Mouse (Mus musculus): ENCODE data around the gene Dapk1. TPM values are rescaled to one million over a fixed set of nuclear protein-coding genes. Genes with fewer than 3 reads are reported as not detected.

Dapk1 gene
- polyA plus RNA-seq, 1 experiment = 37.8 TPM

DNA sequence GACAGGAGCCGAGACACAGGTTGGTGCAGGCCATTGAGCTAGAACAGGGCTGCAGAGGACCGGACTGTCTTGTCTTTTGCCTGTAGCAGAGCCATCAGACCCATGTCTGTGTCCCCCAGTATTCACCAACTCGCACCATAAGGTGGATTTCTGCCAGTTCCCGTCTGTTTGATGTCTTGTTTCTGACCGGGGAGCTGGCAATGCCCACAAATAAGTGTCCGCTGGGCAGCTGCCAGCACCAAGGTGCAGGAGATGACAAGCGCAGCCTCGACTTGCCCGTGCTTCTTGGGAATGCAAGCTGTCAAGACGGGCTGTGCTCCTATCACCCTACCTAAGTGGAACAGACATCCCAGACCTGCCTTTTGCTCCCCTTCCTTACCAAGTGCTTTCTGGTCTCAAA is 115.7 kb downstream of the Dapk1 start:
- no peaks in the 10 kb centered on the region for H3K4me1 ChIP-seq (ENCODE audit: control insufficient read depth, insufficient read depth, low read length)
- no peak overlapping the region for H3K9ac ChIP-seq (ENCODE audit: low read depth, poor library complexity, severe bottlenecking)
- TF ChIP-seq CTCF (IDR thresholded peaks at IDR 0.05; ENCODE audit: low read depth, low read length) (no peak), EP300 (IDR thresholded peaks at IDR 0.05; ENCODE audit: insufficient read depth, low read depth, low read length) (no peak), POLR2A (IDR thresholded peaks at IDR 0.05; ENCODE audit: insufficient read depth, low read length) (no peak)
- H3K9me3 ChIP-seq (replicated peaks; ENCODE audit: control insufficient read depth, insufficient read depth, low read length, poor library complexity, severe bottlenecking) = no peaks in the 10 kb centered on the region
- H3K4me3 ChIP-seq (ENCODE audit: low read depth, low read length) = no peak overlapping the region
- no peak overlapping the region for H3K27ac ChIP-seq (ENCODE audit: insufficient read depth, low read length)
- H3K27me3 ChIP-seq (ENCODE audit: control insufficient read depth, insufficient read depth, low read length, poor library complexity, severe bottlenecking) = no peaks in the 10 kb centered on the region
- peaks cover 7% of the 10 kb centered on the region; the same call in 1 of the 2 replicates for H3K36me3 ChIP-seq (ENCODE audit: control insufficient read depth, insufficient read depth, low read length, poor library complexity, severe bottlenecking)

DNA sequence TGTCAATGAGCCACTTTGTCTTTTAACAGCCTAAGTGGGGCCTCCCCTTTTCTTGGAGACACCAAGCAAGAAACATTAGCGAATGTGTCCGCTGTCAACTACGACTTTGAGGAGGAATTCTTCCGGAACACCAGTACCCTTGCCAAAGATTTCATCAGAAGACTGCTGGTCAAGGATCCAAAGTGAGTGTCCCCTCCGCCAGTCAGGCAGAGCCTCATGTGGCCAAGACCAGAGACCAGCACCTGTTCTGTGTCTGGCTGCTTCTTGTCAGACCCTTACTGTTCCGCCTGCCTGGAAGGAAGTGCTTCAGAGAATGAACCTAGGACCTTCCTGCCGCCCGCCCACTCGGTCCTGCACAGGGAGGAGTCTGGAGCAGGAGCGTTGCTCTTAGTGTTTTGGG is 117.8 kb downstream of the Dapk1 start:
- Histone ChIP-seq H3K9me3 (replicated peaks; ENCODE audit: control insufficient read depth, insufficient read depth, low read length, poor library complexity, severe bottlenecking) (no peaks in the 10 kb centered on the region), H3K4me1 (ENCODE audit: control insufficient read depth, insufficient read depth, low read length) (no peaks in the 10 kb centered on the region), H3K9ac (ENCODE audit: low read depth, poor library complexity, severe bottlenecking) (no peak overlapping the region), H3K36me3 (ENCODE audit: control insufficient read depth, insufficient read depth, low read length, poor library complexity, severe bottlenecking) (peaks cover 11% of the 10 kb centered on the region), H3K4me3 (ENCODE audit: low read depth, low read length) (no peak overlapping the region), H3K27me3 (ENCODE audit: control insufficient read depth, insufficient read depth, low read length, poor library complexity, severe bottlenecking) (no peaks in the 10 kb centered on the region), H3K27ac (ENCODE audit: insufficient read depth, low read length) (no peak overlapping the region)
- TF ChIP-seq POLR2A (IDR thresholded peaks at IDR 0.05; ENCODE audit: insufficient read depth, low read length) (no peak), CTCF (IDR thresholded peaks at IDR 0.05; ENCODE audit: low read depth, low read length) (no peak), EP300 (IDR thresholded peaks at IDR 0.05; ENCODE audit: insufficient read depth, low read depth, low read length) (no peak)

DNA sequence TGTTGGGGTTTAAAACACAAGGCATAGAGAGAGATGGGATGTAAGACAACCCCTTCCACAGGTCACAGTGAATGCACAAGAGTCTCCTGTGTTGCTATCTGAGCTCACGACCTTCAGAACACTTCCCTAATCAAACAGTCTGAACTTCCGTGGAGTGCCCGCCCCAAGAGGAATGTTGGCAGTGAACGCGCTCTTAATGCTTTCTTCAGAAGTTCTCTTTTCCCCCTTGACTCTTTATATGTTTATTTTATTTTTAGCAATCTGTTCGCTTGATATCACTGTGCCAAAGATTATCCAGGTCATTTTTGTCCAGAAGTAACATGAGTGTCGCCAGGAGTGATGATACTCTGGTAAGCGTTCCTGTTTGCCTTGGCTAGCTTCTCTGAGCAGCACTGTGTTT is 121.0 kb downstream of the Dapk1 start:
- Histone ChIP-seq H3K27ac (ENCODE audit: insufficient read depth, low read length) (no peak overlapping the region), H3K4me3 (ENCODE audit: low read depth, low read length) (no peak overlapping the region), H3K4me1 (ENCODE audit: control insufficient read depth, insufficient read depth, low read length) (no peaks in the 10 kb centered on the region), H3K9ac (ENCODE audit: low read depth, poor library complexity, severe bottlenecking) (no peak overlapping the region), H3K27me3 (ENCODE audit: control insufficient read depth, insufficient read depth, low read length, poor library complexity, severe bottlenecking) (no peaks in the 10 kb centered on the region), H3K36me3 (ENCODE audit: control insufficient read depth, insufficient read depth, low read length, poor library complexity, severe bottlenecking) (peaks cover 16% of the 10 kb centered on the region), H3K9me3 (replicated peaks; ENCODE audit: control insufficient read depth, insufficient read depth, low read length, poor library complexity, severe bottlenecking) (no peaks in the 10 kb centered on the region)
- TF ChIP-seq EP300 (IDR thresholded peaks at IDR 0.05; ENCODE audit: insufficient read depth, low read depth, low read length) = no peak
- no peak for TF ChIP-seq CTCF (IDR thresholded peaks at IDR 0.05; ENCODE audit: low read depth, low read length)
- no peak for TF ChIP-seq POLR2A (IDR thresholded peaks at IDR 0.05; ENCODE audit: insufficient read depth, low read length)

DNA sequence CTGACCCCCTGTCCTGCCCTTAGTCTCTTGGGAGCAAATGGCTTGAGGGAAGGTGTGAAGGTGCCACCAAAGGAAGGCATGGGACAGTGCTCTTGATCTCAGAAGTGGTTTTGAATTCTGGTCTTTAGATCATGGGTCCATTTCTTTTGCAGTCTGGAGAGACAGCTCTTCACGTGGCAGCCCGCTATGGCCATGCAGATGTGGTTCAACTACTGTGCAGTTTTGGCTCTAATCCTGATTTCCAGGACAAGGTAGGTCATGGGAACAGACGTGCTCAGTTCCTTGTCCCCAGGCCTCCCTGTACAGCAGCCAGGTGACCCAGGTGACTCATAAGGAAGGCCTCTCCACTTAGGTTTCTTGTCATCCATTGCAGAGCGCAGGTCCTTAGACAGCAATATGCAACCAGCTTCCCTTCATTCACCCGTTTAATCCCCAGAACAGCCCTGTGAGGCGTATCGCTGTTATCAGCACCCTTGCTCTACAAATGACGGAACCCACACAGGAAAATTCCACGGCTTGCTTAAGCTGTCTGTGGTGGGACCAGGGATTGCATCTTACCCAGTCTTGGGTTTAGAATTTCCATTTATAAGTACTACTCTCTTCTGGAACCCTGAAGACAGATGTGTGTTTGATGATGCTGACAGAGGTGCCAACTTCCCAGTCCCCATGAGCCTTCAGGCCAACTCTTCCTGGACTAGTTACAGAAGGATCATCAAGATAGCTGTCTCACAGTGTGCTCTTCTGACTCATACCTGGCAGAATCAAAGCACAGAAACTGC is 126.7 kb downstream of the Dapk1 start:
- Histone ChIP-seq H3K4me3 (ENCODE audit: low read depth, low read length) (no peak overlapping the region), H3K36me3 (ENCODE audit: control insufficient read depth, insufficient read depth, low read length, poor library complexity, severe bottlenecking) (peaks cover 18% of the 10 kb centered on the region), H3K4me1 (ENCODE audit: control insufficient read depth, insufficient read depth, low read length) (no peaks in the 10 kb centered on the region), H3K27me3 (ENCODE audit: control insufficient read depth, insufficient read depth, low read length, poor library complexity, severe bottlenecking) (no peaks in the 10 kb centered on the region), H3K9ac (ENCODE audit: low read depth, poor library complexity, severe bottlenecking) (no peak overlapping the region), H3K27ac (ENCODE audit: insufficient read depth, low read length) (no peak overlapping the region), H3K9me3 (replicated peaks; ENCODE audit: control insufficient read depth, insufficient read depth, low read length, poor library complexity, severe bottlenecking) (no peaks in the 10 kb centered on the region)
- TF ChIP-seq CTCF (IDR thresholded peaks at IDR 0.05; ENCODE audit: low read depth, low read length) = no peak
- no peak for TF ChIP-seq POLR2A (IDR thresholded peaks at IDR 0.05; ENCODE audit: insufficient read depth, low read length)
- TF ChIP-seq EP300 (IDR thresholded peaks at IDR 0.05; ENCODE audit: insufficient read depth, low read depth, low read length) = no peak

DNA sequence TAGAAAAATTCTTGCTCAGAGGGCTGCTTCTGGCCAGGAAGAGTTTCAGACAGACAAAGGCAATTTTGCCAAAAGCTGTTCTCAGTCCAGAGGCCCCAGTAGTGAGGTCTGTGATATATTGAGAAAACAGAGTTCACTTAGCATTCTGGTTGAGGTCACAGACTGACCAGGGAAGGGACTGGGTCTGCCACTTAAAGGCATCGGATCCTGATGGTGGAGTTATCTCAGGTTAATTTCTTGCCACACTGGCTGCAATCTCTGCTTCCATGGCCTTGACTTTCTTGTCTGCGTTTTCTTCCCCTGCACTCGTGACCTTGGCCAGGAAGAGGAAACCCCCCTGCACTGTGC is 127.3 kb downstream of the Dapk1 start:
- no peak overlapping the region for H3K4me3 ChIP-seq (ENCODE audit: low read depth, low read length)
- no peaks in the 10 kb centered on the region for H3K27me3 ChIP-seq (ENCODE audit: control insufficient read depth, insufficient read depth, low read length, poor library complexity, severe bottlenecking)
- H3K9me3 ChIP-seq (replicated peaks; ENCODE audit: control insufficient read depth, insufficient read depth, low read length, poor library complexity, severe bottlenecking) = no peaks in the 10 kb centered on the region
- no peak overlapping the region for H3K9ac ChIP-seq (ENCODE audit: low read depth, poor library complexity, severe bottlenecking)
- H3K36me3 ChIP-seq (ENCODE audit: control insufficient read depth, insufficient read depth, low read length, poor library complexity, severe bottlenecking) = peaks cover 16% of the 10 kb centered on the region
- TF ChIP-seq EP300 (IDR thresholded peaks at IDR 0.05; ENCODE audit: insufficient read depth, low read depth, low read length) (no peak), POLR2A (IDR thresholded peaks at IDR 0.05; ENCODE audit: insufficient read depth, low read length) (no peak), CTCF (IDR thresholded peaks at IDR 0.05; ENCODE audit: low read depth, low read length) (no peak)
- H3K27ac ChIP-seq (ENCODE audit: insufficient read depth, low read length) = no peak overlapping the region
- no peaks in the 10 kb centered on the region for H3K4me1 ChIP-seq (ENCODE audit: control insufficient read depth, insufficient read depth, low read length)

DNA sequence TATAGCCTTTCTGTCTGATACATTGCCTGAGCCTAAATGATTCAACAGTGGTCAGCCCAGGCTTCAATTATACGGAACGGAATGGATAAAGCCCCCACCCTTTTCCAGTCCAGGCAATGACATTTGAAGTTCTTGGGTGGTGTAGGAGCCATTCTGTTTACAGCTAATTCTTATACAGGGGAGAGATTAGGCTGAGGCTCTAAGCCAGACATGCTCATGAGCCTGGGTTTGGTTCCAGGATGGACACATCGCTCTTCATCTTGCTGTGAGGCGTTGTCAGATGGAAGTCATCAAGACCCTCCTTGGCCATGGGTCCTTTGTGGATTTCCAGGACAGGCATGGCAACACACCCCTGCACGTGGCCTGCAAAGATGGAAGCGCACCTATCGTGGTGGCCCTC is 128.8 kb downstream of the Dapk1 start:
- no peak for TF ChIP-seq CTCF (IDR thresholded peaks at IDR 0.05; ENCODE audit: low read depth, low read length)
- TF ChIP-seq EP300 (IDR thresholded peaks at IDR 0.05; ENCODE audit: insufficient read depth, low read depth, low read length) = no peak
- no peak for TF ChIP-seq POLR2A (IDR thresholded peaks at IDR 0.05; ENCODE audit: insufficient read depth, low read length)
- peaks cover 16% of the 10 kb centered on the region for H3K36me3 ChIP-seq (ENCODE audit: control insufficient read depth, insufficient read depth, low read length, poor library complexity, severe bottlenecking)
- H3K27me3 ChIP-seq (ENCODE audit: control insufficient read depth, insufficient read depth, low read length, poor library complexity, severe bottlenecking) = no peaks in the 10 kb centered on the region
- no peak overlapping the region for H3K4me3 ChIP-seq (ENCODE audit: low read depth, low read length)
- H3K9ac ChIP-seq (ENCODE audit: low read depth, poor library complexity, severe bottlenecking) = no peak overlapping the region
- no peak overlapping the region for H3K27ac ChIP-seq (ENCODE audit: insufficient read depth, low read length)
- no peaks in the 10 kb centered on the region for H3K4me1 ChIP-seq (ENCODE audit: control insufficient read depth, insufficient read depth, low read length)
- no peaks in the 10 kb centered on the region for H3K9me3 ChIP-seq (replicated peaks; ENCODE audit: control insufficient read depth, insufficient read depth, low read length, poor library complexity, severe bottlenecking)

Data from ES-Bruce4 (cell line).